Mouse (Mus musculus): ENCODE data around the gene AC161166.1. TPM values are rescaled to one million over a fixed set of nuclear protein-coding genes. Genes with fewer than 3 reads are reported as not detected.
A peak's percentile ranks its signal among the peaks of the same experiment; 100 is the strongest.
"Not testable (repeated sequence)": the region's sequence is repeated elsewhere in the genome, so short reads cannot be mapped to it uniquely, and the experiment has no call there.

The AC161166.1 gene
- total RNA-seq, 2 experiments from 2014 or later = not detected

- DNase-seq (ENCODE audit: low spot score in 2 of 2) = no peak
Observed at GRCm38 (mm10) chr7:24525686-24526420, 13.6 kb upstream of the AC161166.1 start.

- no peak for DNase-seq (ENCODE audit: low spot score in 2 of 2)
Observed at GRCm38 (mm10) chr7:24524978-24525377, 12.7 kb upstream of the AC161166.1 start.

- DNase-seq (ENCODE audit: low spot score in 2 of 2) = no peak
Observed at GRCm38 (mm10) chr7:24523723-24524122, 11.5 kb upstream of the AC161166.1 start.

GRCm38 (mm10) chr7:24522805-24523204 lies 10.6 kb upstream of the AC161166.1 start:
- no peak for DNase-seq (ENCODE audit: low spot score in 2 of 2)

- not testable (repeated sequence) for DNase-seq (ENCODE audit: low spot score in 2 of 2)
Observed at GRCm38 (mm10) chr7:24520054-24520453, 7.8 kb upstream of the AC161166.1 start.

- no peak for DNase-seq (ENCODE audit: low spot score in 2 of 2)
Observed at GRCm38 (mm10) chr7:24519130-24519529, 6.9 kb upstream of the AC161166.1 start.

GRCm38 (mm10) chr7:24517654-24518053 lies 5.4 kb upstream of the AC161166.1 start:
- peak; percentile 46 to 54 for DNase-seq (ENCODE audit: low spot score in 2 of 2)

GRCm38 (mm10) chr7:24517077-24517476 lies 4.8 kb upstream of the AC161166.1 start:
- DNase-seq (ENCODE audit: low spot score in 2 of 2) = no peak

GRCm38 (mm10) chr7:24516319-24516718 lies 4.1 kb upstream of the AC161166.1 start:
- DNase-seq (ENCODE audit: low spot score in 2 of 2) = peak; percentile 66 to 68

- DNase-seq (ENCODE audit: low spot score in 2 of 2) = no peak
Observed at GRCm38 (mm10) chr7:24507726-24508114, 4.5 kb downstream of the AC161166.1 start.

GRCm38 (mm10) chr7:24506838-24507725 lies 5.2 kb downstream of the AC161166.1 start, which contains the start of gene Zfp428:
Gene Zfp428, plus strand, starts transcription at chr7:24507006.
- DNase-seq (ENCODE audit: low spot score in 2 of 2) = peak; percentile 84 to 89

- peak; percentile 70 to 71 for DNase-seq (ENCODE audit: low spot score in 2 of 2)
Observed at GRCm38 (mm10) chr7:24506476-24506837, 5.8 kb downstream of the AC161166.1 start.

GRCm38 (mm10) chr7:24506065-24506459 lies 6.2 kb downstream of the AC161166.1 start:
- DNase-seq (ENCODE audit: low spot score in 2 of 2) = no peak

- DNase-seq (ENCODE audit: low spot score in 2 of 2) = no peak
Observed at GRCm38 (mm10) chr7:24505447-24506064, 6.7 kb downstream of the AC161166.1 start.

GRCm38 (mm10) chr7:24504868-24505267 lies 7.4 kb downstream of the AC161166.1 start:
- no peak for DNase-seq (ENCODE audit: low spot score in 2 of 2)

GRCm38 (mm10) chr7:24504004-24504403 lies 8.3 kb downstream of the AC161166.1 start:
- no peak for DNase-seq (ENCODE audit: low spot score in 2 of 2)

- no peak for DNase-seq (ENCODE audit: low spot score in 2 of 2)
Observed at GRCm38 (mm10) chr7:24501492-24501891, 10.8 kb downstream of the AC161166.1 start.

GRCm38 (mm10) chr7:24500929-24501328 lies 11.3 kb downstream of the AC161166.1 start:
- no peak for DNase-seq (ENCODE audit: low spot score in 2 of 2)

GRCm38 (mm10) chr7:24499856-24500577 lies 12.2 kb downstream of the AC161166.1 start:
- DNase-seq (ENCODE audit: low spot score in 2 of 2) = no peak

- peak in 1 of 2 experiments; percentile 10 for DNase-seq (ENCODE audit: low spot score in 2 of 2)
Observed at GRCm38 (mm10) chr7:24488303-24488702, 24.0 kb downstream of the AC161166.1 start.

GRCm38 (mm10) chr7:24487403-24487802 lies 24.9 kb downstream of the AC161166.1 start:
- no peak for DNase-seq (ENCODE audit: low spot score in 2 of 2)
